Mouse (Mus musculus) liver, postnatal 0 days (tissue): Measurements from ENCODE around the gene Inpp5b.
A peak's percentile ranks its signal among the peaks of the same experiment; 100 is the strongest.

ENCODE experiments used
- CTCF ChIP-seq: sonication (generic); IDR thresholded peaks from 2 replicates; pipeline ENCODE4 v1.5.1; 2016; ENCODE audit warnings: antibody characterized with exemption, low read depth
- EP300 ChIP-seq: IDR thresholded peaks from 2 replicates; pipeline ENCODE4 v1.6.1; 2016; ENCODE audit warnings: antibody characterized with exemption, low read depth, mild to moderate bottlenecking

DNA sequence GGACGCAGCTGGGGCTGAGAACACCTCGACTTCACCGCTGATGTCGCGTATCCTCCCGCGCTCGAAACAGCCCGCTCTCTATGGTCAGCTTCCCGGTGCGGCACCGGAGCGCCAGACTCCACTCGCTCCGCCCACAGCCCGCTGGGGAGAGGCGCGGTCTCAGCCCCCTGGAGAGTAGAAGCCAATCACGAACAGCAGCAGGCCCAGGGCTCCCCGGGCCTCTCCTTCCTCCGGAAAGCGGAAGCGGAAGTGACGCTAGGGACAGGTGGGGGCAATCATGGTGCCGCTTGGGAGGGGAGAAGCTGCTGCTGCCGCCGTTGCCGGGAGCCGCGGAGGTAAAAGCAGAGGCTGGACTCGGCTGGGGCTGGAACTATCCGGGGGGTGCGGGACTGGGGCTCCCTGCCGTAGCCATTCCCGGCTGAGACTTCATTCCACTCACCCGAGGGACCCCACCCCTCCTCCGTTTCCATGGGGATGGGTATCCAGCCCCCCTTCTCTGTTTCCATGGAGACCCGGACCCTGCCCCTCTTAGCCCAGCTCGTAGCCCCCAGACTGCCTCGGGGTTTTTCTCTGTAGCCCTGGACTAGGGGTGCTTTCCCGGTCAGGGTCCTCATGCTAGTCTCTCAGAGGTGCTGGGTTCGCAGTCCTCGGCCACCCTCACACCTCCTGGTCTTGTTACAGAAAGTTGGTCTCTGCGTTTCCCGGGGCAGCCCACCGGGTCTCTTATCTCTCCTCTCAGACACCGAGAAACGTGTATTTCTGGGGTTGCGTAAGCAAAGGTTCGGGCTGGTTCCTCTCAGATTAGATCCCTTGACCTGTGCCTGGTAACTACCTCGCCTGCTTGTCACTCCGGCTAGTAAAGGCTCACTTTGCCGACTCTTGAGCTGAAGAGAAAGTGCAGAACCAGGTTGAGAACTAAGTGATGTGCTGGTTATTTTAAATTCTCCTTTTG is 60.9 kb downstream of the Inpp5b start:
- no peak for TF ChIP-seq CTCF
- peak; percentile 86 for TF ChIP-seq EP300
